Mouse (Mus musculus) embryonic stem cell, embryonic (primary cell): ENCODE data around the gene Dntt.

Experiments
- CTCF ChIA-PET, 4 experiments: fragments of 300-600 bp in 2 of 4; fragments of 350-600 bp in 2 of 4; sonication (Branson Sonifier 250); formaldehyde crosslinking; loops; one replicate each; lab custom pipeline; 2022; ENCODE audit warnings: inconsistent platforms in 2 of 4; lab: Charles Lee
- POLR2A ChIA-PET, 4 experiments: fragments of 300-600 bp in 2 of 4; fragments of 350-600 bp in 2 of 4; sonication (Branson Sonifier 250); formaldehyde crosslinking; loops; one replicate each; lab custom pipeline; 2022; ENCODE audit warnings: antibody characterized with exemption in 4 of 4, inconsistent platforms in 1 of 4; lab: Charles Lee

The Dntt gene

DNA sequence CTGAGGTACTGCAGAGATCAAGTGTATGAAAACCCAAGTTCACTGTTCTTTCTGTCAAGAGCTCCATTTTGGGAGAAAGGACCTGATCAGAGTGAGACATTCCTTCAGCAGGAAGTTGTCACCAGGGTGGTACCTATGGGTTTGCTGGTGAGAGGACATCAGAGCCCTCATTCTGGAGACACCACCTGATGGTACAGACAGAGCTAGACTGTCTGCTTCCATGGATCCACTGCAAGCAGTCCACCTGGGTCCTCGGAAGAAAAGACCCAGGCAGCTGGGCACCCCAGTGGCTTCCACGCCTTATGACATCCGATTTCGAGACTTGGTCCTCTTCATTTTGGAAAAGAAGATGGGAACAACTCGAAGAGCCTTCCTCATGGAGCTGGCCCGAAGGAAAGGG lies at the start of gene Dntt:
Dntt (plus strand) TSS at position 57 of the 400 bp plus-strand sequence.
- ChIA-PET POLR2A (no interaction called here), CTCF (interaction anchor here in 3 of 4 experiments (0.6 to 2.4 kb wide), 6 partner anchors 13 to 459 kb away, joined by 3 to 11 read pairs (median 4); no protein-coding TSS in a partner anchor)

DNA sequence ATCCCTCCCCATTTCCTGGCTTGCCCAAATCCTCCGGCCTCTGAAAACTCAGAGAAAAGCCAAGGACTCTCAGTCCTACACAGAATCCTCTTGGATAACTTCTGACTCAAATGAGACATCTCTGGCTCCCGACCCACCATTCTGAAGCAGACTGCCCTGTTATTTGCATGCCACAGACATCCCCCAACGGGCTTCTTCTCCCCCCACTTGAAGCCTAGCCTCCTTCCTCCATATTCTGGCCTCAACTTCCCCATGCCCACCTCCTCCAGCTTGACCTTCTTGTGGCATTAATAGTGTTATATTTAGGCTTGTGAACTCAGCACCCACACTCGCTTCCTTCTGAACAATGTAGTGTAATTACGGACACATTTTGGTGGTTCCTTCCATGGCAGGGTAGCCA lies 48.4 kb upstream of the Dntt start:
- CTCF ChIA-PET = no interaction called here
- POLR2A ChIA-PET = no interaction called here

DNA sequence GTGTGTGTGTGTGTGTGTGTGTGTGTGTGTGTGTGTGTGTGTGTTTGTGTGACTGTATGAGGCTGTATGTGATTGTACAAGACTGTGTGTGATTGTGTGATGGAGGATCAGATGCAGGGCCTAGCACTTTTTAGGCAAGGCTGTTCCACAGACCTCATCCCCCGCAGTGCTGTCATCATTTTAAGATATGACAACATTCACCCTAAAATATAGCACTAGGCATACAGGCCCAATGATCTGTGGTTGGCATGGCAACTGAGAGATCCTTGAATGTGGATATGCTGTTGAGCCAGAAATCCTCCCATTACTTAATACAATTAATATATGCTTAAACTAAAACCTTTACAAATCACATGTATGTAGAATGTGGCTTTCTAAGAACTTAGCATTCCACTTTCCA lies 44.5 kb upstream of the Dntt start:
- CTCF ChIA-PET = no interaction called here
- POLR2A ChIA-PET = no interaction called here

DNA sequence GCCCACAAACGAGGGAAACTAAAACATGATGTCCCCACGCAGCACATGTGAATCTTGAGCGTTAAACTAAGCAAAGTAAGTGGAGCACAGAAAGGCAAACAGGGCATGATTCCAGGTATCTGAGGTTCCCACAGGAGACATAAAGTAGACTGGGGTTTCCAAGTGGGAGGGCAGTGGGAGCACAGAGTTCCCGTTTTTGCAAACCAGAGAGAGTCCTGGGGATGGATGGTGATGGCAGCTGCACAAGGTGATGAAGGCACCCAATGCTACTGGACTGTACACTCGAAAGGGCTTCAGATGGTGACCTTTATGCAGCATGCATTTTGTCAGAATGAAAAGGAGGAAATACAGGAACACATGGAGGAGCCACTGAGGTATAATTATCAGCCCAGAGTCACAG lies 40.2 kb upstream of the Dntt start:
- ChIA-PET CTCF (no interaction called here), POLR2A (no interaction called here)

DNA sequence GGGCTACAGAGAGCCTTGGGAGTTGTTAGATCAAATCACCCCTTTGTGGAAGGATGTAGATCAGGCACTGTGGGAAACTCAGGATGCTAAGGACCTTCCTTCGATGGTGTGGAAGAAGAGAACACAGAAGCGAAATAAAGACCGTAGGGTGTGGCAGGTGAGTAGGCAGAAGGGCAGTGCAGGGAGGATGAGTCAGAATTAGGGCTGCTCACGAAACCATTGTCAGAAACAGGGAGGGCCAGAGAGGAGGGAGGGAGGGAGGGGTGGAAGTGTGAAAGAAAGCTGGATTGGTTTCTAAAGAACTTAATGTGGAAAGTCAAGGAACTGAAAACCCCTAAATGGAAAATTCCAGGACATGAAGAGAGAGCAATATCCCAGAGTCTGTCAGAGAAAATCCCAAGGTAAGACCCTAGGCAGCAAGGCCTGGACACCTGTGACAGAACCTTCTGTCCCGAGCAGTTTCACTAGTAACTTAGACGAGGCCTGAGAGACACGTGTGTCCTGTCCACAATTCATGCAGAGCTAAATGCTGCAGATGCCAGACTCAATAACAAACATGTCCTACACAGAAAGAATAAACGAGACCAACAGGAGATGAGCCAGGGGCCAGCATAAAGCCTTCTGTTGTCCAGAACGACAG lies 39.0 kb upstream of the Dntt start:
- POLR2A ChIA-PET = no interaction called here
- CTCF ChIA-PET = interaction anchor here in 2 of 4 experiments (1.4 to 1.7 kb wide), 2 partner anchors 9 to 26 kb away, joined by 3 to 4 read pairs; no protein-coding TSS in a partner anchor

DNA sequence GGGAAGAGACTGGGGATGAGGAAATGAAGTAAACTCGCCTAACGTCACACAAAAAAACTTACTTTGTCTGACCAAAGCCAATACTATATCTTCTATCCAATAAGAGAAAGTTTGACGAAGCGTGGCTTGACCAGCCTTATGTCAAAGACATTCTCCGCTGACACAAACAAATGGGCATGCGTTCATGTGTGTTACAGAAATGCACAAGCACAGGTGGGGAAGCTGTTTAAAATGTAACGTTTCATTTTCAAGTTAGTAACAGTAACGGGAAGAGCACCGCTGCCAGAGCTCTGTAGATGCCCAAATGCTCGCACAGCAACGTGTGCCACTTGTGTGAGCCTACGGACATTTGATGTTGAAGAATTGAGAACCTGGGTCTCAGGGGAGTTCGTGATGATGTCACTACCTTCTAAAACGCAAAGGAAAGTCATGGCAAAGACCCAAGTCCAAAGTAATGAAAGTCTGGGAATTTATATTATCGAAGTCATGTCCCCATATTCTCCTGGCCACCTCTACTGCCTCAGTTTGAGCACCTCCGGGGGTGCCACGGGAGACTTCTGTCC lies 38.2 kb upstream of the Dntt start:
- POLR2A ChIA-PET = no interaction called here

DNA sequence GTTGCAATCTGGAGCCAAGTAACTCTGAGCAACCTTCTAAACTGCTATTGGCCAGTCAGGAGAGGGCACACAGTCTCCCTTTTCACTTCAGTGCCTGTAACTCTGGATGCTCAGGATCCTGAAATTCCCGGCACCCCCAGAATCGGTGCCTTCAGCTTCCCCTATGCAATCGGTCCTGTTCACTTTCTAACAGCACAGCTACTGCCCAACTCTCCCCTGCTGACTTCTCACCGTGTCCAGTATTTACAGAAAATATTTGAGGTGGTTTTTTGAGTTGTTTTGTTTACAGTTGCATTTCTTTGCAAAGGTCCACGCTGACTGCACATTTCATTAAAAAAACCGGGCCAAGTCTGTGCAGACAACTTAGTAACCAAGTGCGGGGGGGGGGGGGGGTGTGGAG lies 37.4 kb upstream of the Dntt start:
- ChIA-PET POLR2A (no interaction called here), CTCF (no interaction called here)

More for the DNA sequence above, 38.2 kb upstream of the Dntt start:
- CTCF ChIA-PET = interaction anchor here in 2 of 4 experiments (1.4 to 1.7 kb wide), 2 partner anchors 8 to 25 kb away, joined by 3 to 4 read pairs; no protein-coding TSS in a partner anchor

DNA sequence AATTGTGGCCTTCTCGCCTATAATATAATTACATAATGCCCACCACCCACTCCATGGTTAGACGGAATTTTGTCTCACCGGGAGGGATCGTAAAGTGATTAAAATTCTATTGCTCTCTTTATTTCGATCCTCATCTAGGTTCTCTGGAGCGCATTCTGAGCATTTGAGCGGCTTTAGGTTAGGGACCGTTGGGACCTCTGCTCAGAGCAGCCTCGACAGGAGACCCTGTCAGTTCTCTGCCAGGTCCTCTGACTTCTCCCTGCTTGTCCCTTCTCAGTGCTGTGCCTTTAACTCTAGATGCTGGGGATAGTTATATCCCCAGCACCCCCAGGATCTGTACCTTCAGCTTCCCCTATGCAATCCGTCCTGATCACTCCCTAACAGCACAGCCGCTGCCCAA lies 37.0 kb upstream of the Dntt start:
- ChIA-PET CTCF (no interaction called here), POLR2A (no interaction called here)

DNA sequence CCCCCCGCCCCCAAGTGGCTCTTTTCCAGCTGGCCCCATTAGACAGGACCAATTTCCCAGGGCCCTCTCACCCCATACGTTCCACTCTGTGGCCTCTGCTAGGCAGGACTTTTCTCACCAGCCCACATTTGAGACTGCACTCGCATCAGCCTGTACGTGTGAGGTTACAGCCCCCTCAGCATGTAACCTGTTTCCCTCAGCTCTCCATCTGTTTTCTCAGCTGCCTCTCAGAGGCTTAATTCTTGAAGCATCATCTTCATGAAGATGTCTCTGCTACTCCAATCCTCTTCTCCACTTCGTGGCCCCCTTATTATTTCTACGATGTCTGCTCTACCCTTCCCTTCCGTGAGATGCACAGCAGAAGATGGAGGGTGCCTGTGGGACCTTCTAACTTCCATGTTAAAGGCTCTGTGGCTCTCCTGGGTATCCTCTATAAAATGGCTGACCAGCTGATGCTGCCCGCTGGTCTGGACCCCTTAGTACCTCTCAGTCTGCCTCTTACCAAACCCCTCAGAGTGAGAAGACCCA lies 36.5 kb upstream of the Dntt start:
- ChIA-PET CTCF (no interaction called here), POLR2A (no interaction called here)

DNA sequence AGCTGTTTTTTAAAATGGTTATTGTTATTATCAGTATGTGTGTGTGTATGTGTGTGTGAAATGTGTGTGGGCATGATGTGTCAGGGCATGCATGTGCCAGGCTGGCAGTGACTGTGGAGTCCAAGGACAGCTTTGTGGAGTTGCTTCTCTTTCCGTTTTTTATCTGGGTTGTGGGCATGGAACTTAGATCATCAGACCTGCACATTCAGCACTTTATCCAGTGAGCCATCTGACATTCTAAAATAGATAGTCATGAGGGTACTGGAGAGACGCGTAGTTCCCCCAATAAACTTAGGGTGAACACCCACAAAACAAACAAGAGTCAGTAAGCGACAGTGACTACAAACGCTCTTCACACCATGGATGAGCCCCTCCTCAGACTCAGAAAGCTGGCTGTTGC lies 35.7 kb upstream of the Dntt start:
- ChIA-PET CTCF (interaction anchor here in 2 of 4 experiments (0.5 to 0.7 kb wide), 2 partner anchors 20 to 332 kb away, joined by 3 to 8 read pairs; no protein-coding TSS in a partner anchor), POLR2A (interaction anchor here in 3 of 4 experiments (0.5 to 1.7 kb wide), 5 partner anchors 13 to 423 kb away, joined by 3 to 5 read pairs (median 3); partner anchors contain the start of gene Zfp518a (in 1 of the 3))

DNA sequence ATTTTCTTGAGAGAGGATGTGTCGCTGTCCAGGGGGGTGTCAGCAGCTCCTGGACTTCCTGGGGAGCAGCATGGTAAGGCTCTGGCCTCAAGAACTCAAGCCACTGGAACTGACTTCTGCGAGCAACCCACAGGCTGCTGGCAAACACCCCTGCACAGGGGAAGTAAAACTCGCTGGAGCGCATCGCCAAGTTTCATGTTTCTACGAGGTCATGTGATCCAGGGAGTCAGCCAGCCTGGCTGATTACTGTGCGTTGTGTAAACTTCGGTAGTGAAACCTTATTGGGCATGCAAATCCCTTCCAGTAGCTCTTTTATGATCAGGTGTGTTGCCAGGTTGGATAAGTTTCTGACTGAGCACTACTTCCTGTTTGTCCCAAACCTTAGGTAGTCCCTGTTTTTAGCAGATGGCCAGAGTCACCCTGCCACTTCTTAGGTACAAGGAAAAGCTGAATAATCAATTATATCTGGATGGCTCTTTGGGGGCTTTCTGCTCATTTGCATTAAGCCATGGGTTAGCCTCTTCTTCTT lies 35.0 kb upstream of the Dntt start, which contains the start of gene Blnk:
Blnk (minus strand) TSS at position 479 of the 529 bp plus-strand sequence.
- CTCF ChIA-PET = interaction anchor here in 2 of 4 experiments (0.5 to 2.3 kb wide), 3 partner anchors 19 to 333 kb away, joined by 3 to 11 read pairs (median 8); no protein-coding TSS in a partner anchor
- POLR2A ChIA-PET = interaction anchor here in 3 of 4 experiments (0.6 to 1.7 kb wide), 8 partner anchors 12 to 422 kb away, joined by 3 to 6 read pairs (median 3); partner anchors contain the start of gene Zfp518a (in 1 of the 3)

DNA sequence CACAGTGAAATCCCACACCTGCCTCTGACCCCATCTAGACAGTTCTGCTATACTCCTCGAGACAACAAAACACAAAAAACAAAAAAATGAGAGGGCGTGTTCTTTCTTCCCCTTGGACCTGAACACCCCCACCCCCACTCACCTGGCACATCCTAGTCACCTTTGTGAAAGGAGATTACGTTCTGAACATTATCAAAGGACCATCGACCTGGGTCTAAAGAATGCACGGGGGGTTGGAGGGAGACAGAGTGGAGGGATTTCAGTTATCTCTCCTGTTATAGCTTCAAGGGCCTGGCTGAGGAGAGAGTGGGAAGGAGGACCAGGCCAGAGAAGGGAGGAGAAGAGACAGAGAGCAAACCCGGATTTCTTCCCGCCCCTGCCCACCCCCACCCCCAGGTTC lies 34.2 kb upstream of the Dntt start:
- CTCF ChIA-PET = interaction anchor here in 2 of 4 experiments (1.6 to 2.3 kb wide), 2 partner anchors 21 to 22 kb away, joined by 5 to 11 read pairs; no protein-coding TSS in a partner anchor
- POLR2A ChIA-PET = interaction anchor here in 3 of 4 experiments (0.8 to 1.9 kb wide), 7 partner anchors 11 to 60 kb away, joined by 3 to 7 read pairs (median 3); no protein-coding TSS in a partner anchor

DNA sequence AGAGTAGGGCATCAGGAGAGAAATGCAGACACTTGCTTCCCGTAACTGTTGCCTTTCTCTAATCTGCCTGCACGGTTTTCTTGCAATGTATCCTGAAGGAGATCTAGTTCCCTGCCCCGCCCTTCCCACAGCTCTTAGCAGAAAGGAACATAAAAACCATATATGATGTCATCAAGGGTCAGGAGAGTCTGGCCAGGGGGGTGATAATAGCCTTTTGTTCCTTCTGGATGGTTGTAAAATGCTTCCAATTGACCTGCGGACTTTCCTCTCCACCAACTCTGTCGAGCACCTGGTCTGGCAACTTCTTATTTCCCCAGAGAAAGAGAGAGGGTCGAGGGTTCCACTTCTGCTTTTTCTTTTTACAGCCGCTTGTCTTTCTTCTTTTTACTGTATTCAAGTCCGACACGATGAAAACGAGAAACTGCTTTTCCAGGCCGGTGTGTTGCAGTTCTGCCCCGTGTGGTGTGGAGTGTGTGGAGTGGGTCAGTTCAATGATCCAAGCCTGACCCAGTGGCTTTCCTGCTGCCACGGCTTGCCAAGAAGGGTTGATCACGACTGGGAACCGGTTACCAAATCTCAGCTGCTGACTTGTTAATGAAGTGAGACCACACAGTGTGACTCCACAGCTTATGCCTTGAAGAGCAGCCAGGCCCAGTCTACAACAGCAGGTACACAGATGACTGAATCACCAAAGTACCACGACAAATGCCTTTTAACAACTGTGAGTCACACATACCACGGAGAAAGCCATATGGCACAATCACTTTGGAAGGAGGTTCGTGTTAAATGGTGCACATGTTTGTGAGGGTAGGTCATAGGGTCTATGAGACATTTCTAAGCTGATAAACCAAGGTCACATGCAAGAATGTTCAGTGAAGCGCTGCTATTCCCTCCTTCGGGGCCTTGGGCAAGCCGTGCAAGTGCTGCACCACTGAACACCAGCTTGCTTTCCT lies 33.4 kb upstream of the Dntt start:
- ChIA-PET CTCF (interaction anchor here in 2 of 4 experiments (1.6 to 2.3 kb wide), 2 partner anchors 21 kb away, joined by 5 to 11 read pairs; no protein-coding TSS in a partner anchor), POLR2A (interaction anchor here in 3 of 4 experiments (0.6 to 1.9 kb wide), 10 partner anchors 12 to 164 kb away, joined by 3 to 7 read pairs (median 3); no protein-coding TSS in a partner anchor)

DNA sequence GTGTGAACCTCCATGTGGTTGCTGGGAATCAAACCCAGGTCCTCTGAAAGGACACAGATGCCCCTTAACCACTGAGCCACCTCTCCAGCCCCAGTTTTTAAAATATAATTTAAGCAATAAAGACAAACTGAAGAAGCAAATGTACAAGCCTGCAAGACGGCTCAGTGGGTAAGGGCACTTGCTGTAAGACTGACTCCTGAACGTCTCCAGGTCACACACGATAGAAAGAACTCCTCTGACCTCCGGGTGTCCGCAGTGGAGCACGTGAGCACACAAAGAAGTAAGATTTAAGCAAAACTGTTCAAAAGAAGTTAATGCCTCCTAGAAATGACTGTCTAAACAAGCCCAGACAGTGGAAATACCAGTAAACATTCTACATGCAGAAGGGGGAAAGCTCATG lies 32.4 kb upstream of the Dntt start:
- ChIA-PET CTCF (no interaction called here), POLR2A (interaction anchor here in 3 of 4 experiments (0.6 to 1.9 kb wide), 3 partner anchors 11 to 165 kb away, joined by 3 to 7 read pairs (median 3); no protein-coding TSS in a partner anchor)

DNA sequence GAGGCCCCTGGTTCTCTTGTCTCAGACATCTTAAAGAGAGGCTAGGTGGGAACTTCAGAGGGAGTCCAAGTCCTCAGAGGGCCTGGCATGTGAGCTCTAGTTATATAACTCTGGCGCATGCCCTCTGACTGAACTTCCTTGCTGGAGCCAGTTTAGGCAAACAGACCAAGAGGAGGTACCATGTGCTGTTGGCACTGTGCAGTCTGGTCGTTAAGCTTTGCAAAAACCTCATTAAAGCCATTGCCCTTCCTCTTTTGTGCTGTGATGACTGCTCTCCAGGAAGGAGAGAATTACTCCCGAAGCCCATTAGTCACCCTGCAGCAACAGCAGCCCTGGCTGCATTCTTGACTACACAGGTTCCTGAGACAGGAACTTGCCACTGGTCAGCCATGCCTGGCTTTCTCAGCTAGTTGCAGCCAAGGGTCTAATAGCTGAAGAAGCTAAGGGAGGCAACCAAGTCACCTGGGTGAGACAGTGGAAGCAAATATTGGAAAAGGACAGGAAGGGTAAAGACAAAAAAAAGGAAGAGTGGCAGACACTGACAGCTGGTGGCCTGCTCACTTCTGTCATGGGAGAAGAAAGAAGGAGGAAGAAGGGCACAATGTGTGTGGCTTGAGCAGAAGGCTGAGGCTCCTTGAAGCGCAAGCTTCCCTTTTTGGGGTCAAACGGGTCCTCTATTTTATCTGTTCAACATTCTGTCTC lies 30.5 kb upstream of the Dntt start:
- POLR2A ChIA-PET = interaction anchor here in 3 of 4 experiments (0.6 to 1.4 kb wide), 7 partner anchors 7 to 106 kb away, joined by 3 to 5 read pairs (median 3); no protein-coding TSS in a partner anchor

DNA sequence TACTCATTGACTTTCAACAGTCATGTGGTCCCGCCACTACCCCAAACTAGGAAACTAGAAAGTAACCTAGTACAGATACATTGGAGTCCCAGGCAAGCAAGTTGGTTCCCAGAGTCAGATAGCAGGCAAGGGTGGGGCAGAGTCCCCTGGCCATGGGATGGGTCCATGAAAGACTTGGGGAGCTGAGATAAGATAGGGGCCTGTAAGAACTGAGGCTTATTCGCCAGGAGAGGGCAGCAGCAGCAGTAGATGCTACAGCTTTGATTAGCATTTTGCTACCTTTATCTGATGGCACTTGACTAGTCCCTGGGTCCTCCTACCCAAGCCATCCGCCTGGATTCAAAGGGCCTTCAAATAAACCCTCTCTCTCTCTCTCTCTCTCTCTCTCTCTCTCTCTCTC lies 29.5 kb upstream of the Dntt start:
- POLR2A ChIA-PET = interaction anchor here in 3 of 4 experiments (0.7 to 1.9 kb wide), 5 partner anchors 12 to 646 kb away, joined by 3 to 8 read pairs (median 6); no protein-coding TSS in a partner anchor

More for the DNA sequence above, 30.5 kb upstream of the Dntt start:
- CTCF ChIA-PET = interaction anchor here (1.2 to 4.1 kb wide), 6 partner anchors 9 to 18 kb away, joined by 3 to 34 read pairs (median 8); no protein-coding TSS in a partner anchor

More for the DNA sequence above, 29.5 kb upstream of the Dntt start:
- CTCF ChIA-PET = interaction anchor here (0.6 to 4.1 kb wide), 14 partner anchors 9 to 245 kb away, joined by 3 to 34 read pairs (median 3); no protein-coding TSS in a partner anchor
